Mouse (Mus musculus): Measurements from ENCODE around the gene Prss22. TPM values are rescaled to one million over a fixed set of nuclear protein-coding genes. Genes with fewer than 3 reads are reported as not detected.
"Not testable (repeated sequence)": the region's sequence is repeated elsewhere in the genome, so short reads cannot be mapped to it uniquely, and the experiment has no call there.

Gene Prss22
- total RNA-seq, 1 experiment = 0.85 TPM

DNA sequence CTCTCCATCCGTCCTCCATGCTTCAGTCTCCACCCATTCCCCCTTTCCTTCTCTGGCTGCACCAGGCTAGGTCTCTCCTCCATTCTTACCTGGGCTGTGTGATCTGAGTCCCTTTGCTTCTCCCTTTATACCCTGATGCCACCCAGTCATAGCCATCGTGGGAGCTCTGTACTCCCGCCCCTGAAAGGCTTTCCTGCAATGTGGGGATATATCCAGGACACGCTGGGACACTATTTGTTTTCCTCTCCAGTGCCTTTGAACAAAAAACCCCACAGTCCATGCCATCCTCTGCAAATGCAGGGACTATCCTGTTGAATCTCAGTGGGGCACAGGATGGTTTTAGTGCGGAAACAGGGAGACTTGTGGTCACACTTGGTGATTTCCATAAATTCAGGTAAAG lies 42.7 kb downstream of the Prss22 start, which contains the start of gene Sbpl:
Gene Sbpl, minus strand, starts transcription at position 101 of the 400 bp plus-strand sequence.
- in situ Hi-C loops (cut with MboI; ENCODE audit: low sequenced_read_pairs in 2 of 2, unreplicated experiment in 2 of 2) = no loop called here
- Histone ChIP-seq H3K4me1 (ENCODE audit: control insufficient read depth in 2 of 2, insufficient read depth in 2 of 2, low read length in 2 of 2, poor library complexity in 1 of 2) (no peaks in the 10 kb centered on the region; a peak in 1 of 4 replicates), H3K4me3 (ENCODE audit: insufficient read depth in 1 of 2, low read depth in 1 of 2, low read length in 2 of 2, poor library complexity in 1 of 2, severe bottlenecking in 1 of 2) (no peak within 1 kb of the TSS), H3K36me3 (ENCODE audit: control insufficient read depth, insufficient read depth, low read length, poor library complexity, severe bottlenecking) (no peaks in the 10 kb centered on the region), H3K9me3 (ENCODE audit: control insufficient read depth, insufficient read depth, low read depth, low read length) (no peaks in the 10 kb centered on the region), H3K27ac (ENCODE audit: insufficient read depth, low read depth, low read length, poor library complexity, severe bottlenecking) (no peak within 1 kb of the TSS), H3K9ac (ENCODE audit: insufficient read depth, low read depth, low read length, poor library complexity, severe bottlenecking) (no peak within 1 kb of the TSS)
- no peak for TF ChIP-seq CHD2 (IDR thresholded peaks at IDR 0.05; ENCODE audit: low read depth, low read length)
- TF ChIP-seq HCFC1 (IDR thresholded peaks at IDR 0.05; ENCODE audit: borderline replicate concordance, insufficient read depth, low read length) = no peak
- TF ChIP-seq ZC3H11A (IDR thresholded peaks at IDR 0.05; ENCODE audit: borderline replicate concordance, low read depth, low read length) = no peak
- no peak for TF ChIP-seq MAFK (IDR thresholded peaks at IDR 0.05; ENCODE audit: insufficient read depth, low read depth, low read length)
- no peak for TF ChIP-seq ZNF384 (IDR thresholded peaks at IDR 0.05; ENCODE audit: low read depth, low read length)
- DNase-seq (ENCODE audit: low read depth, low spot score) = no peak

DNA sequence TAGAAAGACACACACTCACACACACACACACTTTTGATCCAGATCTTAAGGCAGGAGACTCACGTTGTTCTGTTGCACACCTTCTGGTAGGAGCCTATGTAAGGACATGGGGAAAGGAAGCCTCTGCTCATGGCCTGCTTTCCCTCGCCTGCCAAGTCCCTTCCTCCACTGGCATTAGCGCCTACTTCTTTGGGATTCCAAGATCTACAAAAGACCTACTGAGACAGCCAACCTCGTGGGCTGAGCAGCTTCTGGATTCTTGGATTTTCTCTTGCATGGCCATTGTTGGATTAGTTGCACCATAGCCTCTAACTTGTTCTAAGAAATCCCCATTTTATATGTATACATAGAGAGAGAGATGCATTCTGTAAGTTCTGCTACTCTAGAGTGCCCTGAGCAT lies 47.1 kb downstream of the Prss22 start:
- in situ Hi-C loops (cut with MboI; ENCODE audit: low sequenced_read_pairs in 2 of 2, unreplicated experiment in 2 of 2); DNase-seq (ENCODE audit: low read depth, low spot score); H3K27ac ChIP-seq (ENCODE audit: insufficient read depth, low read depth, low read length, poor library complexity, severe bottlenecking); H3K4me3 ChIP-seq (ENCODE audit: insufficient read depth in 1 of 2, low read depth in 1 of 2, low read length in 2 of 2, poor library complexity in 1 of 2, severe bottlenecking in 1 of 2); H3K9ac ChIP-seq (ENCODE audit: insufficient read depth, low read depth, low read length, poor library complexity, severe bottlenecking); H3K36me3 ChIP-seq (ENCODE audit: control insufficient read depth, insufficient read depth, low read length, poor library complexity, severe bottlenecking); H3K9me3 ChIP-seq (ENCODE audit: control insufficient read depth, insufficient read depth, low read depth, low read length); H3K4me1 ChIP-seq (ENCODE audit: control insufficient read depth in 2 of 2, insufficient read depth in 2 of 2, low read length in 2 of 2, poor library complexity in 1 of 2): not testable (repeated sequence)

DNA sequence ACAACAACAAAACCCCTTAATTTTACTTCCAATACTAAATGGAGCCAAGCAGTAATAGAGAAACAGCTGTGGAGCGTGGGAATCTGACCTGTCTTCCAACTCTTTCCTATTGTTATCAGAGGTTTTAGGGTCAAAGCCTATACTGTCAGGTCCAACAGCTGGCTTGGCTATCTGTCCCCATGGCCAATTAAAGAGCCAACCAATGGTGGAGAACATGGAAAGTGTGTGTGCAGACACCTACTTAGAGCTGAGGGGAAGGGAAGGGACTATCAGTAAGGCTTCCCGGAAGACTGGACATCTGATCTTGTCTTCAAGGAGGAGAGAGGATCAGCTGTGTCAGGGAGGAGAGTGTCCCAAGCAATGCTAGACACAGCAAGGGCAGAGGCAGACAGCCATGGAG lies 48.8 kb downstream of the Prss22 start:
- TF ChIP-seq MAFK (IDR thresholded peaks at IDR 0.05; ENCODE audit: insufficient read depth, low read depth, low read length) = no peak
- no peak for TF ChIP-seq ZNF384 (IDR thresholded peaks at IDR 0.05; ENCODE audit: low read depth, low read length)
- TF ChIP-seq ZC3H11A (IDR thresholded peaks at IDR 0.05; ENCODE audit: borderline replicate concordance, low read depth, low read length) = no peak
- no peak for TF ChIP-seq CHD2 (IDR thresholded peaks at IDR 0.05; ENCODE audit: low read depth, low read length)
- TF ChIP-seq HCFC1 (IDR thresholded peaks at IDR 0.05; ENCODE audit: borderline replicate concordance, insufficient read depth, low read length) = no peak
- in situ Hi-C loops (cut with MboI; ENCODE audit: low sequenced_read_pairs in 2 of 2, unreplicated experiment in 2 of 2) = no loop called here
- DNase-seq (ENCODE audit: low read depth, low spot score) = no peak

DNA sequence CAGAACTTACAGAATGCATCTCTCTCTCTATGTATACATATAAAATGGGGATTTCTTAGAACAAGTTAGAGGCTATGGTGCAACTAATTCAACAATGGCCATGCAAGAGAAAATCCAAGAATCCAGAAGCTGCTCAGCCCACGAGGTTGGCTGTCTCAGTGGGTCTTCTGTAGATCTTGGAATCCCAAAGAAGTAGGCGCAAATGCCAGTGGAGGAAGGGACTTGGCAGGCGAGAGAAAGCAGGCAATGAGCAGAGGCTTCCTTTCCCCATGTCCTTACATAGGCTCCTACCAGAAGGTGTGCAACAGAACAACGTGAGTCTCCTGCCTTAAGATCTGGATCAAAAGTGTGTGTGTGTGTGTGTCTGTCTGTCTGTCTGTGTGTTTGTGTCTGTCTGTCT lies 50.4 kb downstream of the Prss22 start:
- in situ Hi-C loops (cut with MboI; ENCODE audit: low sequenced_read_pairs in 2 of 2, unreplicated experiment in 2 of 2); H3K27ac ChIP-seq (ENCODE audit: insufficient read depth, low read depth, low read length, poor library complexity, severe bottlenecking); H3K36me3 ChIP-seq (ENCODE audit: control insufficient read depth, insufficient read depth, low read length, poor library complexity, severe bottlenecking); H3K9ac ChIP-seq (ENCODE audit: insufficient read depth, low read depth, low read length, poor library complexity, severe bottlenecking); H3K4me3 ChIP-seq (ENCODE audit: insufficient read depth in 1 of 2, low read depth in 1 of 2, low read length in 2 of 2, poor library complexity in 1 of 2, severe bottlenecking in 1 of 2); H3K9me3 ChIP-seq (ENCODE audit: control insufficient read depth, insufficient read depth, low read depth, low read length); DNase-seq (ENCODE audit: low read depth, low spot score); H3K4me1 ChIP-seq (ENCODE audit: control insufficient read depth in 2 of 2, insufficient read depth in 2 of 2, low read length in 2 of 2, poor library complexity in 1 of 2): not testable (repeated sequence)

More for the DNA sequence above, 48.8 kb downstream of the Prss22 start:
- H3K9ac ChIP-seq (ENCODE audit: insufficient read depth, low read depth, low read length, poor library complexity, severe bottlenecking) = no peak overlapping the region
- H3K4me3 ChIP-seq (ENCODE audit: insufficient read depth in 1 of 2, low read depth in 1 of 2, low read length in 2 of 2, poor library complexity in 1 of 2, severe bottlenecking in 1 of 2) = no peak overlapping the region
- H3K9me3 ChIP-seq (ENCODE audit: control insufficient read depth, insufficient read depth, low read depth, low read length) = no peaks in the 10 kb centered on the region
- no peaks in the 10 kb centered on the region for H3K4me1 ChIP-seq (ENCODE audit: control insufficient read depth in 2 of 2, insufficient read depth in 2 of 2, low read length in 2 of 2, poor library complexity in 1 of 2)
- no peak overlapping the region for H3K27ac ChIP-seq (ENCODE audit: insufficient read depth, low read depth, low read length, poor library complexity, severe bottlenecking)
- no peaks in the 10 kb centered on the region for H3K36me3 ChIP-seq (ENCODE audit: control insufficient read depth, insufficient read depth, low read length, poor library complexity, severe bottlenecking)

Other genes with a start within 250 kb of the Prss22 start
- 31.6 and 35.1 TPM in 2 replicates for gene Flywch1, start 226.5 kb downstream of the Prss22 start, total RNA-seq (2012; rRNA removed)
- gene Flywch2, start 212.0 kb downstream of the Prss22 start, total RNA-seq (2012; rRNA removed) = 8.0 and 10.8 TPM in 2 replicates
- gene Srrm2, start 207.6 kb downstream of the Prss22 start, total RNA-seq (2012; rRNA removed) = 192 and 230 TPM in 2 replicates
- gene Elob, start 169.0 kb downstream of the Prss22 start, total RNA-seq (2012; rRNA removed) = 651 and 726 TPM in 2 replicates
- gene Prss33, start 162.0 kb downstream of the Prss22 start, total RNA-seq (2012; rRNA removed) = 0.45 and 0.95 TPM in 2 replicates
- 0.26 and 0.31 TPM in 2 replicates for gene Prss32, start 154.2 kb downstream of the Prss22 start, total RNA-seq (2012; rRNA removed)
- 6.8 and 11.0 TPM in 2 replicates for gene Prss41, start 153.9 kb downstream of the Prss22 start, total RNA-seq (2012; rRNA removed)
- gene Prss21, start 130.0 kb downstream of the Prss22 start, total RNA-seq (2012; rRNA removed) = not detected in 2 replicates
- gene Dcpp1, start 117.2 kb downstream of the Prss22 start, total RNA-seq (2012; rRNA removed) = not detected in 2 replicates
- gene Dcpp2, start 117.2 kb downstream of the Prss22 start, total RNA-seq (2012; rRNA removed) = not detected in 2 replicates
- not detected in 2 replicates for gene Dcpp3, start 80.6 kb downstream of the Prss22 start, total RNA-seq (2012; rRNA removed)
- not detected in 2 replicates for gene Sbp, start 56.4 kb downstream of the Prss22 start, total RNA-seq (2012; rRNA removed)
- gene Sbpl, start 42.8 kb downstream of the Prss22 start, total RNA-seq (2012; rRNA removed) = not detected in 2 replicates
- gene Prss30, start 17.5 kb downstream of the Prss22 start, total RNA-seq (2012; rRNA removed) = not detected in 2 replicates
- 0.31 and 0.37 TPM in 2 replicates for gene Prss27, start 40.0 kb upstream of the Prss22 start, total RNA-seq (2012; rRNA removed)
- gene Kctd5, start 75.4 kb upstream of the Prss22 start, total RNA-seq (2012; rRNA removed) = 34.6 and 42.3 TPM in 2 replicates
- gene Pdpk1, start 152.8 kb upstream of the Prss22 start, total RNA-seq (2012; rRNA removed) = 25.6 and 26.7 TPM in 2 replicates
- 28.5 and 35.3 TPM in 2 replicates for gene Amdhd2, start 165.7 kb upstream of the Prss22 start, total RNA-seq (2012; rRNA removed)
- gene Atp6v0c, start 171.6 kb upstream of the Prss22 start, total RNA-seq (2012; rRNA removed) = 129 and 159 TPM in 2 replicates
- 14.1 and 20.4 TPM in 2 replicates for gene Tbc1d24, start 207.5 kb upstream of the Prss22 start, total RNA-seq (2012; rRNA removed)
- gene Ntn3, start 211.4 kb upstream of the Prss22 start, total RNA-seq (2012; rRNA removed) = 2.7 and 4.1 TPM in 2 replicates
- 31.3 and 35.8 TPM in 2 replicates for gene Tedc2, start 222.8 kb upstream of the Prss22 start, total RNA-seq (2012; rRNA removed)